Mouse (Mus musculus): Measurements from ENCODE around the gene Trim72.
"Not testable (repeated sequence)": the region's sequence is repeated elsewhere in the genome, so short reads cannot be mapped to it uniquely, and the experiment has no call there.

Trim72 gene

GRCm38 (mm10) chr7:128009715-128010340 lies 6.1 kb downstream of the Trim72 start:
- DNase-seq (ENCODE audit: low spot score): no peak

- DNase-seq (ENCODE audit: low spot score): no peak
Measured at GRCm38 (mm10) chr7:128012136-128012780, 8.5 kb downstream of the Trim72 start.

DNA sequence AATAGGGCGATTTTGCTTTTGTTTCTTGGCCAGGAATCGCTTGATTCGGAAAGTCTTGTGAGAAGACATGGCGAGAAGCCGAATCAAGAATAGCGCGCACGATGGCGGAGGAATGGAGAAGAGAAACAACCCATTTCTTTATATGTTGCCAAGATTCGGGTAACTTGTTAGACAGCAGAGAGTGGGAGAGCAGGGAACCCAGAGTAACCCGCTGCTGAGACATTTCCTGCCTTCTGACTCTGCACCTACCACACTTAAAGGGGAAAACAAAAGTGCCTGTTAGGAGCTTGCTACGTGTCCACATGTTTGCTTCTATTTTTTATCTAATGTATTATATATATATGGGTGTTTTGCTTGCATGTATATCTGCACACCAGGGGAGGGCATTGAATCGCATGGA lies 9.4 kb downstream of the Trim72 start:
- DNase-seq (ENCODE audit: low spot score): no peak

DNA sequence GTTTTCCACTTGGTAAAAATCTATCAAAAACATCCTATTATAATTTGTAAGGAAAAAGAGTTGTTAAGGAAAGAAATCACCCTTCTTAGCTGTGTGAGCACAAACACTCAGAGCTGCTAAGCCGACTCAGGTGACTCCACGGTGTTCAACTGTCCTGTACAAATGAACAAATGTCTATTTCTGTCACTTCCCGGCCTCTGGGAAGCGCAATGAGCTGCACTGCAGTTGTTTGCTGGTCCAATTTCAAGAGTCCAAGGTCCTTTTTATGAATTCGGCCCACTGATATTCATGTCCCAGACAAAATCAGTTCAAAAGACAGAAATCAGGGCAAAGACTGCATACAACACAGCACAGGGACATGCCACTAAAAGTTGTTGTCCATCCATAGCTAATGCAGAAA lies 12.4 kb downstream of the Trim72 start:
- not testable (repeated sequence) for DNase-seq (ENCODE audit: low spot score)

DNA sequence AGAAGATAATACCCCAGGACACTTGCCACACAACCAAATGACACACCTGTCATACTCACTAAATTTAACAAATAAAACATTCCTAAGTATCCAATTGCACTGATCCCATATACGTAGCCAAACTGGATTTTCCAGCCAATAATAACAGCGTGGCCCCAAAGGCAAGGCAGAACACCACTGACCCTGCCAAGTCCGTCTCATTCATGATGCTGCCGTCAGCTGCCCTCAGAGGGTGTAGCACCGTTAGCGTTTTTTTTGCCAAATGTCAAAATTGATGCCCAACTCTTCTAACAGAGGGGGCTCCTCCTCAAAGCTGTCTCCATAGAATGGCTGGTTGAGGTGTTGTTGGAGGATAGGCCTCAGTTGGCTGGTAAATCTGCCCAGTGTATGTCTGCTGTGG lies 12.9 kb downstream of the Trim72 start:
- DNase-seq (ENCODE audit: low spot score): no peak

- no peak for DNase-seq (ENCODE audit: low spot score)
Measured at GRCm38 (mm10) chr7:128018275-128018674, 14.5 kb downstream of the Trim72 start.

- no peak for DNase-seq (ENCODE audit: low spot score)
Measured at GRCm38 (mm10) chr7:128019187-128019586, 15.4 kb downstream of the Trim72 start.

GRCm38 (mm10) chr7:128022974-128023373 lies 19.2 kb downstream of the Trim72 start:
- DNase-seq (ENCODE audit: low spot score): no peak

DNA sequence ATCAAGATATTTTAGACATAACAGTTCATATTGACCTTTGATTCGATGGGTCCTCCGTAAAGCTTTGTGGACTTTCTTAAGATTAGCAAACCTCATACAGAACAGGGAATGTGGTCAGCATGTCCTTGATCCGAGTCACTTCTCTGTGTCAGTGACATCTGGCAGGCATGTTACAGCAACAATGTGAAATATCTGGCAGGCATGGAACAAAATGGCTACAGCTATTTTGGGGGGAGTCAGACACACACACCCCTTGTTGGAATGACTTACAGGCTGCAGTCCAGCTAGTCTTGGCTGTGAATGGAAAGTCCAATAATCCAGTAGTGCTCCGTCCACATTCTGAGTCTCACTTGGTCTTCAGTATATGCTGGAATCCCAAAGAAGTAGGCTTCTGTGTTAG lies 19.8 kb downstream of the Trim72 start:
- no peak for DNase-seq (ENCODE audit: low spot score)

- DNase-seq (ENCODE audit: low spot score): no peak
Measured at GRCm38 (mm10) chr7:128024364-128024763, 20.6 kb downstream of the Trim72 start.

- DNase-seq (ENCODE audit: low spot score): no peak
Measured at GRCm38 (mm10) chr7:128024932-128025331, 21.2 kb downstream of the Trim72 start.

DNA sequence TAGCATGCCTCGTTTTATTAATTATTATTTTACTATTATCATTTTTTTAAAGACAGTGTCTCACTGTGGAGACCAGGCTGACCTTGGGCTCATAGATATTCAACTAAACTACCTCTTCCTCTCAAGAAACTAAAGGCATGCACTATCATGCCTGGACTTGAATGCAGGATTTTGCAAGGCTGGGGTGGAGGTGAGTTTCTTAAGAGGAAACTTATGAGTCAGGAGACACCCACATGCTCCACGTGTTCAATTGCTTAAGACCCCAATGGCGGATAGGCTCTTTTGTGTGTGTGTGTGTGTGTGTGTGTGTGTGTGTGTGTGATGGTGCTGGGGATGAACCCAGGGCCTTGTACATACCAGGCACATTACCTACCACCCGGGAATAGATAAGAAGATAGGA lies 21.6 kb downstream of the Trim72 start:
- DNase-seq (ENCODE audit: low spot score): no peak

DNA sequence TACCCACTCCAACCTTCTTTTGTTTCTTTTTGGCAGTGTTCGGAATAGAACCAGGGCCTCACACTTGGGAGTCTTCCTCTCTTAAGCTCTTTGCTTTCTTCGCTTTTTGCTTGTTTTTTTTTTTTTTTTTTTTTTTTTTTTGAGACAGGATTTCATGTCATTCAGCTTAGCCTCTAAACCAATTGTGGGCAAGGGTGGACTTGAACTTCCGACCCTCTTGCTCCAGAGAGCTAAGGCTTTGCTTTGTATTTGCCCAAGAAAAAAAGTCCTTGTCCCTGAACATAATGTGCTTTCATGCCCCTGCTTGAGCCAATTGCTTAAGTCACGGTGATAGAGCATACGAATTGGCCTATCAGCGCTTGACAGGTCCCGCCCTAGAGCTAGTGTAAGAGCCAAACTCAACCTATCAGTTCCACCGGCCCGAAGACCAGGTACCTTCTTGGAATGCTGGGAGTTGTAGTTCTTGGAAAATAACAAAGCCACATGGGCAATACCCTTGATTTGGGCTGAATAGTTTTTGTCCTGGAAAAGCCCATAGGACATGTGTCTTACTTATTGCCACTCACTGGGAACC lies 27.7 kb downstream of the Trim72 start:
- DNase-seq (ENCODE audit: low spot score): no peak

- DNase-seq (ENCODE audit: low spot score): no peak
Measured at GRCm38 (mm10) chr7:128032290-128032988, 28.7 kb downstream of the Trim72 start.

GRCm38 (mm10) chr7:128032989-128033293 lies 29.2 kb downstream of the Trim72 start:
- no peak for DNase-seq (ENCODE audit: low spot score)

- no peak for DNase-seq (ENCODE audit: low spot score)
Measured at GRCm38 (mm10) chr7:128033616-128034015, 29.9 kb downstream of the Trim72 start.

DNA sequence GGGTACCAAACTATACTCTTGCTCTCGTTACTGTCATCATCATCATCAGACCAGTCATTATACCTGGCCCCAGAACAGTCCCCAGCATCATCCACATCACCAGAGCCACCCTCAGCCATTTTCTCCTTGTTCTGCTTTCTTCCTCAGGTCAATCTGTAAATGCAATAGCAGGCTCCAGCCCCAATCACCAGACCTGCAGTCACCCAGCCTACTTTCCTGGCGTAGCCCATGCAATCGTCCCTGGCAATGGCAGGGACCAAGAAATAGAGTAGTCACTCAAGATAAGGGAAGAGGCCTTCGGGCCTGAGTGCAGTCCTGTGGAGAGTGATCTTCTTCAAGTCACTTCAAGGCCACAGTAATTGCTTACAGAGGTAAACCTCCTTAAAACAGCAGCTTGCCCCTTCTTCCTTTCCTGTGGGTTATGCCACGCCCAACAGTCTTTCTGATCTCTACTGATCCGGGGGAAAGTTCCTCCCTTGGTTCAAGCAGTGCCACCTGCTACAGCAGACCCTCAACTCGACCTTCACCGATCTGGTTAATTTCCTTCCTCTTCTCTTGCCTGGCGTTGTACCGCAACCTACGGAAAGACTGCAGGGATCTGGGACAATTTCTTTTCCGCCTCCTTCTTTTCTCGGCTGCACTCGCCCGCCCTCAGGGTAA lies 38.5 kb downstream of the Trim72 start:
- not testable (repeated sequence) for DNase-seq (ENCODE audit: low spot score)

DNA sequence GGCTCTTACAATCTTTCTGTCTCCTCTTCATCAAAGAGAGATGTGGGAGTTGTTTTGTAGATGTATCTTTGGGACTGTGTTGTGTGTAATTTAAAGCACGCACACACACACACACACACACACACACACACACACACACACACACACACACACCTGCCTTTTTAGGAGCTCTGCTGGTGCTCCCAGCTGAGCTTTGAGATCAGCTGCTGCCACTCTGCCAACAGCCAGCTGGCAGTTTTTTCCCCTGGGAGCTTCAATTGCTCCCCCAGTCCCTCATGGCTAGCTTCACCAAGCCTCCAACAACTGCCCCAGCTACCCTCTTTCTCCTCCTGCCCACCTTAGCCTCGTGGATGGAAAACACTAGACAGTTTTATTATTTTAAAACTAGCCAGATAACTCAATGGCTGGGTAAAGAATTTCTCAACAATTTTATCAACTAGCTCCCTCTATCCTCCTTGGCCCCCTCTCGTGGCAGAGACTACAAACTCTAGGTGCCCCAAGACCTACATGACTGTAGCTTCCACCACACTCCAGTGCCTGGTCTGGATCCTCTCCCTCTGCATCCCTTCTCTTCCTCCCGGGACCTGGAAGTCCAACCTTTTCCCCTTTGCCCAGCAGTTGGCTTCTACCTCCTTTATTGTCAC lies 40.5 kb downstream of the Trim72 start:
- no peak for DNase-seq (ENCODE audit: low spot score)

GRCm38 (mm10) chr7:128045640-128046039 lies 41.9 kb downstream of the Trim72 start:
- DNase-seq (ENCODE audit: low spot score): no peak

- DNase-seq (ENCODE audit: low spot score): no peak
Measured at GRCm38 (mm10) chr7:128048819-128049218, 45.1 kb downstream of the Trim72 start.

- no peak for DNase-seq (ENCODE audit: low spot score)
Measured at GRCm38 (mm10) chr7:128049254-128049653, 45.5 kb downstream of the Trim72 start.

DNA sequence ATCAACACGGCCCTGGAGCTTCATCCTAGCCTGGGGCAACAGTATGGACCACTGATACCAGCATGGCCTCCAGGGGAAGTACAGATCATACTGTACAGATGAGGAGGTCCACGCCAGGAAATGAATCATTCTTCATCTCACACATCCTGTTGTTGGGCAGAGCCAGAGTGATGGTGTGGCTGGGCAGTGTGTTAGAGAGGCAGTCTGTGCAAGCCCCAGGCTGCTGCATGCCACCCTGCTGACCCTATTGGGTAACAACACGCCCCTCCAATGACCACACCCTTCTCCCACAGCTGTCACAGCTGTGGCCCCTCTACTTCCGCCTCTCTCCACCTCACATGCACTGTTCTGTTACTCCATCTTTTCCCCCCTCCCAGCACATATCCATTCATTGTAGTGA lies 47.0 kb downstream of the Trim72 start:
- DNase-seq (ENCODE audit: low spot score): no peak
